Mouse (Mus musculus): ENCODE measurements at regions not wholly inside any gene's neighbourhood (a gene's known extent, or its start where the extent isn't known, plus 50 kb on each side); places are given as distances from the start of the nearest gene placed in this dataset.

DNA sequence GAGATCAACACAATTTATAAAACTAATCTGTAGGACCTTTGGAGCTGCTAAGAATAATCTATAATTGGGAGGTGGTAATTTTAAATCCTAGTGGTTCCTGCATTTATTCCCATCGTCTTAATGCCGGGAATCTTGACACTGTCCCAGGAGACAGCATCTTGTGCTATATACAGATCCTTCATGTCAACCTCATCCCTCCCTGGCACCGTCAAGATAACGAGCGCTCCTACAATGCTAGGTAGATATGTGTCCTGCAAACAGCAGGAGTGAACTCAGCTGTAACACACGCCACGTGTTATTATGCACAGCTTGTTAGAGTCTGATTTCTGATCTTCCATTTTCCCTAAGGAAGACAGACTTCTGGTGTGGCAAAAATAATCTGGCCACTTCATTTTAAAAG, 237.0 kb upstream of the Cnr1 start:
- DNase-seq (ENCODE audit: low spot score in 2 of 2), result no peak

DNA sequence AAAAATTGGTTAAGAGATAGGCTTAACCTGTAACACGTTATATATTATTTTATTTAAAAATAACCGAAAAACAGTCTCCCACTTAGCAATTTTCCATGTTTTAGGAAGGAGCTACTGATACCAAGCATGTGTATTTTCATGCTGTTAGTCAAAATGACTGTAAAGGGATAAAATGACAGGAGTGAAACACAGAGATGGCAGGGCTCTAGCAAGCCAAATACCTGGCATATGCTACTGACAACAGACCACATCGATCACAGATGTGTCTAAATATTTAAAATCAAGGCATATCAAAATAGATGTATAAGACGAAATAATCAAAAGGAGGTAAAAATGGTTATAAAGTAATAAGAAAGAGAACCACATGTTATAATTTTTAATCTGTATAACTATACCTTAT, 231.0 kb upstream of the Cnr1 start:
- no peak for DNase-seq (ENCODE audit: low spot score in 2 of 2)

DNA sequence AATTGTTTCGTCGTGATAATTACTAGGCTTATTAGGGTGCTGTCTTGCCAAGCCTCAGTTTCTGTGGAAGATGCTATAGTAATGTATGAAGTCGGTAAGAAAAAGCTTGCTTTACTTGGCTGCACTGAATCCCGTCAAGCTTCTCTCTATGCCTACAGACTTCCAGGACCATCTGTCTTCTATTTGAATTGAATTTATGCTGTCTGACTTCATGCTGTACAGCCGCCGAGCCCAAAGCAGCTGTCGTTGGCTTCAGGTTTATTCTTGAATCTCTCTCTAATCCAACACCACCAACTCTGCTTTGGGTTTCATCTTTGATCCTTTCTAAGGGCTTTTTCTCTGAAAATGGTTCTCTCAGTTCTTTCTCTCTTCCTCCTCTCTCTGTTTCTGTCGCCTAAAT, 227.4 kb upstream of the Cnr1 start:
- DNase-seq (ENCODE audit: low spot score in 2 of 2), result no peak

DNA sequence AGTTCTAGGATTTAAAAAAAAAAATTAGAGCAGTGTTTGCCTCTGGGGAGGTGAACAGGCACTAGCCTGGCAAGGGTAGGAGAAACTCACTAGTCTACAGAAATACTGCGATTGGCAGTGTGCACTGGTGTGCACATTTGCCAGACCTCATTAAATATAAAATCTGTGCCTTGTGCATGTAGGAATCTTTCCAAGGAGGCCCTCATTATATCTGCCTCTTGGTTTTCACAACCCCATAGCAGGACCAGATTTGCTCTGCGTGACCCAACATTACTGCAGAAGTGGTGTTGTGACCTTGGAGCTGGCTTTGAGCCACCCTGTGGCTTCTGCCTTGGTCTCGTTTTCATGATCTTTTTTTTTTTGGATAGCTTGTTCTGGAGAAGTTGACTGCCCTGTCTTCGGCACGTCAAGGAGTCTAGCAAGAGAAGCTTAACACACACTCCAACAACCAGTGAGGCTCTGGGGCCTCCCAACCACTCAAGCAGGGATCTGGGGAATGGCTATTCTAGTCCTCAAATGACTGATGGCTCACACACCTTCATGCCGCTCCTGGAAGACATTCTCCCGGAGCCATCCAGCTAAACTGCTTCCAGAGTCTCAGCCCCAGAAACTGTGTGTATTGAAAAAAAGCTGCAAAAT, 222.2 kb upstream of the Cnr1 start:
- DNase-seq (ENCODE audit: low spot score in 2 of 2), result no peak

DNA sequence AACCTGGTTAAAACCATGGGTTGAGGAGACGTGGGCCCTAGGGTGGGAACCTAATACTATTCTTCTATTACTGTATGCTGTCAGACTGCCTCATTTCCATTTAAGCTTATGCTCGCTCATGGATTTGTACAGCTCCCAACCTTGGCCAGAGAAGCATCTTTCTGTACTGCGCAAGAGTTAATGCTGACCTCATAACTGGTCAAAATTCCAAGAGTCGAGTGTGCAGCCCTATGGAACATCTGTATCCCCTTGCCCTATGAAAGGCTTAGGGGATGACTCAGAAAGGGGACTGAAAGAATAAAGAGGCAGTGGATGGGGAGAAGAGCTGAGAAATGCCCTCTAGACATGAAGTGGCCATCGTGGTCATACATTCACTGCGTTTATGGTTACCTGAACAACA, 218.7 kb upstream of the Cnr1 start:
- DNase-seq (ENCODE audit: low spot score in 2 of 2), result no peak

DNA sequence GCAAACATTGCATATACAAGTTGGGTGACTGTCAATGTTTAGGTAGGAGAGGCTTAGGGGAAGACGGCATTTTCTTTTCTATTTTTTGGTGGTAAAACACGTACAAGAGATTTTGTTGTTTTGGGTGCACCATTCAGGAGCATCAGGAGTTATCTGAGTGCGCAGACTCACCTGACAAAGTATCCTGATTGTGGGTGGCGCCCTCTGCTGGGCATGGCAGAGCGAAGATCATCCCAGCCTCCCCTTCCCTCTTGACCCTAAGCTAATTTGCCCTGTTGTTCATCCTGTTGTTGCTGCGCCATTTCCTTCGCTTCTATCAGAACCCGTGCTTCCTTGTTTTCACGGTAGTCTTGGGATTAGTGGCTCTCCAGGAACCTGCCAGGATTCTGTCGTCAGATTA, 217.6 kb upstream of the Cnr1 start:
- no peak for DNase-seq (ENCODE audit: low spot score in 2 of 2)

DNA sequence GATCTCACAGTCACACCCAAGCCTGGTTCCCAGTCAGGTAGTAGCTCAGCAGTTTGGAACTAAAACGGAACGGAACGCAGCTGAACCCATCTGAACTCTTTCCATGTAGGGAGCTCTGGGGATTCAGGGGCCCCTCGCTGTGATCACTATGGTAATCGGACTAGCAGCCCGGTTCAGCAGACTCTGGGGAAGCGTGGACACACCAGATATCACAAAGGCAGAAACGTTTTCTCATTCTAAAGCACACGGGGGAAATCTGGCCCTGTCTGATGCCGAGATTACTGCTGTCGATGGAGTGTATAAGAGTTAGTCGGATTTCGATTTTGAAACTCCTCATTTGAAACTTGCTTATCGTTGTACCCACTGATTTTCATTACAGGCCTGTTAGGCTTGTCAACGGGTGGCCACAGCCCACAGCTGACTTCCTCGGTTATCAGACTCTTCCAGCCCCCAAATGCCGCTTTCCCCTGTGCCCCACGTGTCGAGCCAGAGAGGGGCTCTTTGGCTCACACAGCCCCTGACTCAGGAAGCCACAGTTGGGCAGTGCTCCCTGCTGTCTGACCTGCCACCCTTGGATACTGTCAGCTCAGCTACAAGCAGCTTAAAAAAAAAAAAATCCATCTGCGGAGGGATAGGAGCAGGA, 207.8 kb upstream of the Cnr1 start:
- DNase-seq (ENCODE audit: low spot score in 2 of 2), result no peak

DNA sequence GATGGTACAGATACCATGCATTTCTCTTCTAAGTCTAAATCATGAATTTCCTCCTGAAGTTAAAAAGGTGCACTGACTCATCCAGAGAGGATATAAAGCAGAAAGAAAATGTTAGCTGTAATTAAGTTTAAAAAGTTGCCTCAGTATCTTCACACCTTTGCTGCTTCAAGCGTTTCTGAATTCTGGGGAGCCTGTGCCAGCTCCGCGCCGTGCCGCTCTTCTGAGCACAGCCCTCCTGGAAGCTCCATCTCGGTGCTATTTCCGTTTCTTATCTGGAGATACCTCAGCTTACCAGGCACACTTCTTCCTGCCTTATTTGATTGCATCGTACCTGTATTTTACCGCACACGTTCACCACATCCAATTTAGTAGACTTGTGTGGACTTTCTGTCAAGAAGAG, 203.4 kb upstream of the Cnr1 start:
- no peak for DNase-seq (ENCODE audit: low spot score in 2 of 2)

DNA sequence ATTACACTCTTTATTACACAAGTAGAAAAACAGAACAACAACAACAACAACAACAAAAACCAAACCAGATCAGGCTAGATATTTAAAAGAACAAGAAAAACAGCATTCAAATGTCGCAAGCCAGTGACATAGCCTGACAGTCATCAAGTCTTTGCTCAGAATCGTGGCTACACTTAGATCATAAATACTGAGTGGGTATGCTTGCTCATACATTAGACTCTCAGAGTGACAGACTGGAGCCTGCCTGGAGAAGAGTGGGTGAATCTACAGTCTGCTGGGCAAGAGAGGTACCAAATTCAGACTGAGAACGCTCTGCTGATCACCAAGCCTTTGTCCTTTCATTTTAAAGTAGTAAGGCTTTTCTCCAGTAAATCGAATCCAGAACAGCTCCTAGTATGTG, 202.4 kb upstream of the Cnr1 start:
- no peak for DNase-seq (ENCODE audit: low spot score in 2 of 2)

DNA sequence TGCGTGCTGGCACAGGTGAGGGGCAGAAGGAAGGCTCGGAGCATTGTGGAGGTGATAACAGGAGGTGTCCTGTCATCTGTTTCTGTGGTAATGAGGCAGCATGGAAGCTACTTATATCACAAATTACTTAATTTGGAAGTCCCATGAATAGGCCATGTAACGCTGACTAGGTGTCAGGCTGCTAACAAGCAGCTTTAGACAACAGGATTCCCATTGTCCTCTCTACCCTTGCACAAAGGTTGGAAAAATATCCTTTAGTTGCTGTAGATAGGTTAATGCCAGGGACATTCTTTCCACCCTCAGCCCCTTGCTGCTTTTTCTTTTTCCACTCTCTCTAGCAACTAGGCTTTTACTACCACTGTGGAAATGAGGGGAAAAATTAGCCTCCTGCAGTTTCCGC, 192.6 kb upstream of the Cnr1 start:
- no peak for DNase-seq (ENCODE audit: low spot score in 2 of 2)

DNA sequence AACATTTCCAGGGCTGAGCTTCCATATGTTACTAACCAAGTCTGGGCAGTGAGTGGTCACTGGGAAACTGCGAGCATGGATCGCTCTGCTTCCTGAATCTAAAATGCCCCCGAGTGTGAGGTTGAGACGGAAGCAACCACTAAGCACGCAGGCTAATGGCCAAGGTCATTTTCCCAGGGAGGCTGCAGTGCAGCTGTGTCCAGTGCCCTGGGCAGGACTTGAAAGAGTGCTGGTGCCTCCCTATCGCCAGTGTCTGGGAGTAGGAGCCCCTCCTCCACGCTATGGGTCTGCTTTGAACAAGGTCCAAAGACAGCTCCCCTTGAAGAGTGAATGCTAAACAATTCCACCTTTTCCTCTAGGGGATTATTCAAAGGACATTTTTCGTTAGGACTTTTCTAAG, 189.5 kb upstream of the Cnr1 start:
- no peak for DNase-seq (ENCODE audit: low spot score in 2 of 2)

DNA sequence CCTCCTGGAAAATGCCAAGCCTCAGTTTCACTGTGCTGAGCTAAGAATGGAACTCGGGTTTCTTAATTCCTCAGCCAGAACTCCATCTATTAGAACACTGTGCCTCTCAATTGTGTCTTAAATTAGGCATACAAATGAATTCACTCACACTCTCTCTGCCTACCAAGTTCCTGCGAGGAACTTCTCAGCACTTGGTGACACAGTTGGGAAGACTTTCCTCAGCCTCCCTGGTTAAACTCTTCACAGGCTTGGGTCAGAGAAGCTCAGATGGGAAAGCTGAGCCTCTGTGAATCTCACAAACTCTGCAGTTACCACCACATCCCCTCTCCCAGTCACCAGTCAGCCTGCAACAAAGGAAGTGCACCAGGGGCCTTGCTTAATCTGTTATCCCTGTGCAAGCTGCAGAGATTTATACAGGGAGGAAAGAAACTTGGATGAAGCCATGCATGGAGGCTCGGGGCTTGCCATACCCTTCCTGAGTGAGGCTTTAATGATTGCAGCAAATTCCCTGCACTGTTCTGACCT, 188.9 kb upstream of the Cnr1 start:
- no peak for DNase-seq (ENCODE audit: low spot score in 2 of 2)

DNA sequence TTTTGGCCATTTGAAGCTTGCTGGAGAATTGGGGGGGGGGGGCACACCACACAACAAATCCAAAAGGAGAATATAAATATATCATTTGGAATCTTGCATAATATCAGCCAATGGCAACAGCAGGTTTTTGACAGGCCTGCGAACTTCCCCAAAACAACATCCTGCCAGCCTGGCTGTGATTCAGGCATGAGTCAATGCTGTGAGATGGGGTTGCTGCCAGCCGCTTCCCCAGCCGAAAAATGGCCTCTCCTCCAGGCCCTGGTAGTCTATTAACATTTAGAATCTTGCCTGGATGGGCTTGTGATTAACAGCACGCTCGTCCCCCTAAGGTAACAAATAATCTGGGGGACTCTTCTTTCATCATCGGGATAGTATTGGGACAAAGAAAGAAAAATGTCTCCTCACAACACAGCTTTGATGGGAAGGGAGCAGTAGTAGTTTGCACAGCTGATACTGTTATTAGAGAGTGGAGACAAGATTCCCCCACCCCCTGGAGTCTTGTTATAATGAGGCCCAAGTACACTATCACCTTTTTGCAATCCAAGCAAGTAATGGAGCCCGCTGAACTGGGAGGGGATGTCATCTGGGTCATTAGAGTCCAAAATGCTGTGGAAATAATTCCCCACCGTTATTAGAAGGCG, 188.2 kb upstream of the Cnr1 start:
- peak; percentile 25 to 27 for DNase-seq (ENCODE audit: low spot score in 2 of 2)

DNA sequence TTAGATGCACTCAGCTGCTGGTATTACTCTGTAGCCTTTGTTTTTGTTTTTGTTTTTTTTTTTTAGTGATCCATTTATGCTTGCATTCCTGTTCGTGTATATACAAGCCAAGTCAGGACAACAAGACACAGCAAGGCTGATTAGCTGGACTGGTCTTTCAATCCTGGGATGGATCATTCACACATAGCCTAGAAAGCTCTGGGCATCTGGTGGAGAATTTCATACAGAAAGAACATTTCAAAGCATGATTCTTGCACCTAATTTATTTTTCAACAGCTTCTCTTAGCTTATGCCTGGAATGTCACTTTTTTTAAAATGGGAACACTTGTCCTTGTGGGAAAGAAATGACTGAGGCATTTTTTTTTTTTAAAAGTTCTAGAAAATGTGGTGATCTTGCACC, 187.1 kb upstream of the Cnr1 start:
- DNase-seq (ENCODE audit: low spot score in 2 of 2), result no peak

DNA sequence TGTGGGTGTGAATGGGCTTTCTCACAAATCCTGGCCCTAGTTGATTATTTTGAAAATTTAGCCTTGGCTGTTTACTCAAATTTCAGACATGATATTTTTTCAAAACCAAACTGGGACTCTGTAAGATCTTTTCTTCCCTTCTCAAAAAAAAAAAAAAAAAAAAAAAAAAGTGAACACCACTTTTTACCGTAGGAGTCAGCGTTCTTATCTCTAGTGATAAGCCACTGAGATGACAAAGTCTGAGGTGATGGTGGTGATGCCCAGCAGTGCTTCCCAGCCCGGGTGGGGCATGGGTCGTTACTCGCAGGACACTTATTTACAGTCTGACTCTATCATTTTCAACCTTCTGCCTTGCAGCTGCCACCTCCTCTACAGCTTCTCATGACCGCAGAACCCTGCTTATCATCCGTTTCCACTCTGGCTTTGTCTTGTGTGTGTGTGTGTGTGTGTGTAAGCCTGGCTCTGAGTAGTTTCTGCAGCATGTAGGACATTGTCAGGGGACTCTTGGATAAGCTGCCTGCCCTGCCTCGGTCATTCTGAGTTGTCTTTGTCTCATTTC, 186.5 kb upstream of the Cnr1 start:
- DNase-seq (ENCODE audit: low spot score in 2 of 2), result no peak

DNA sequence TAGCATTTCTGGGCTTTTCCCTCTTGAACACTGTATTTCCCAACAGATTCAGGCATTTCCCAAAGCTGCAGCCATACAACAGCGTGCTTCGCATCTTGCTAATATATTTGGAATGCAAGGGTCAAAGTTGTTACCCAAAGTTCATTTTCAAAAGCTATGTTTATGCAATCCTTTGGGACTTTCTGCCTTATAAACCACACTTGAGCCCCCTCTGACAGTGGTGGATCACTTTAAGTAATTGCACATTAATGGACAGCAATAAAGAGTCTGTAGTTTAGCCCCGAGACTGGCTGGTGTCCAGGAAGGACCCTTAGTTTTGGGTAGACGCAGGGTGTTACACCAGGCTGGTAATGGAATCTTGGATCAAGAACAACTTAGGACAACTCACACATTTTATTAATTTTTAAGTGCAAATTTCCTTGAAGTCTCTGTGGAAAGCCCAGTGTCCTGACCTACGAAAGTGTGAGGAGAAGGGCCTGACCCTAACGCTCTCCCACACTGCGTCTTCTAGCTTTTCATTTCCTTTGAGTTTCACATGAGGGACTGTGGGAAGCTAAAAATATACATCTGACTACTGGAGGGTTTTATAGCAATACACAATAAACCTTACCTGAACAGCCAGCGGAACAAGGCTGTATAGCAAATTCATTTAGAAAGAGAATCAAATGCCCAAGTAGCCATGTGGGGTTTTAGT, 185.0 kb upstream of the Cnr1 start:
- no peak for DNase-seq (ENCODE audit: low spot score in 2 of 2)

DNA sequence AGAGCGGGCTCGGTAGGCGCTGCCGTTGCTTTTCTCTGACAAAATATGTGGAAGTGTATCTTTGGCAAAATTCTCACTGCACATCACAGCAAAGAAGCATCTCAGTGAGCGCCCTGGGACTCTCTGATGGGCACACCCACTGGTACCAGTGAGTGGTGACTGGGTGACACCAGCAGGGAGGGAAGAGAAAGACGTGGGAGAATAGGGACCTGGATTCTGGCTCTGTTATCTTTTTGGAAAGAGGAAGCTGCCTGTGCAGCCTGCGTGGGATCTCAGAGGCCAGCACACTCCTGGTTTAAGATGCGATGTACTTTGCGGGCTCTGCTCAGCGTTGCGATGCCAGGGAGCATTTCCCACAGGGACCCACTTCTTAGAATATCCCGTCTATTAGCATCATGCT, 183.4 kb upstream of the Cnr1 start:
- DNase-seq (ENCODE audit: low spot score in 2 of 2), result no peak

DNA sequence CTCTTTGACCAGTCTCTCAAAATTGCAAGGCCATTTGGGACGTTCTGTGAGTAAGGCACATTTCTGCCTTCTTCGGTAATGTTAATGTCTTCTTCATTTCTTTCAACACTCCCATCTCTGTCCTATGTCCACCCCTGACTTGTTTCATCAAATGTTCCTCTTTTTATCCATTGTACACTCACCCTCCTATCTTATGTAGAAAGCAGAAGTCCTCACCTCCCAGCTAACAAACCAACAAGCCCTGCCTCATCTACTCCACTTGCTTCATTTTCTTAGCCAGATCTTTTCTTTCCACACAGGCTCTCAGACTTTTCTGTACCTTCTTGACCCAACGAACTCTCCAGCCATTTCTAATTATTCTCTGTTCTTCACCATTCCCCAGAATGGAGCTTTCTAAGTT, 179.2 kb upstream of the Cnr1 start:
- no peak for DNase-seq (ENCODE audit: low spot score in 2 of 2)

DNA sequence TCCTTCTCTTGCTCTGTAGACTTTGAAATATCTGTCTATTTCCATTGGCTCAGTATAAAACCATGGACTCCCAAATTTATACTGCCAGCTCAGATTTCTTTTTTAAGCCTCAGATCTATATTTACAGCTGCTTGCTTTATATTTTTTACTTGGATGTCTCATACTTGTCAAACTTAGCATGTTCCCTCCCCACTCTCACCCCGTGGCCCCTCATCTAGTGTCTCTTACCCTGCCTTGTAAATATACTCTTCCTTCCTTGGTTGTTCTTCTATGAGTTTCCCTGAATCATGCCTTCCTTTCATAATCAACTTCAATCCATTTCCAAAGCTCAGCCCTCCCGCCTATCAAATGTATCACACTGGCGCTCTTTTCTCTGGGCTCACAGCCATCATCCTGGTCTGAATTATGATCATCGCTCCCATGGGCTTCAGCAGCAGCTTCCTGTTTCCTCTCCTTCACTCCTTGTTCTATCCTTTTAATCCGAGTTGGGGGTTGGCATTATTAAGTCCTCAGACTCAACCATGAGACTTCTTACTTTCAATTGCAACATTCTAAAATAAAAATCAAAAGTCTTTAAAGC, 177.0 kb upstream of the Cnr1 start:
- peak; percentile 45 to 52 for DNase-seq (ENCODE audit: low spot score in 2 of 2)

DNA sequence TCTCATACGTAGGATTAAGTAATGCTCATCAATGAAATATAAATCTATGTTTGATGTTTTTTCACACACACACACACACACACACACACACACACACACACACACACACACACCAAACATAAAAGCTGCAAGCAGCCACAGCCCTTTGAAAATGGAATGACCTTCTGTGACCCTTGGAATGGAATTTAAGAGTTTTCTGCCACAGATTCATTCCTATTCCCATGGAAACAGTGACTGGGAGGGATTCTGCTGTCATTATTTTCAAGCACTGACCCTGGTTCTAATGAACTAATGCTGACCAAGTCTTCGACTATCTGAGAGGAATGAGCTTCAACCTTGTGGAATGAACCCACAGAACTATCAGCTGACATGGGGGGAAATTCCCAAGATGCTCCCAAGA, 156.7 kb upstream of the Cnr1 start:
- no peak for DNase-seq (ENCODE audit: low spot score in 2 of 2)

DNA sequence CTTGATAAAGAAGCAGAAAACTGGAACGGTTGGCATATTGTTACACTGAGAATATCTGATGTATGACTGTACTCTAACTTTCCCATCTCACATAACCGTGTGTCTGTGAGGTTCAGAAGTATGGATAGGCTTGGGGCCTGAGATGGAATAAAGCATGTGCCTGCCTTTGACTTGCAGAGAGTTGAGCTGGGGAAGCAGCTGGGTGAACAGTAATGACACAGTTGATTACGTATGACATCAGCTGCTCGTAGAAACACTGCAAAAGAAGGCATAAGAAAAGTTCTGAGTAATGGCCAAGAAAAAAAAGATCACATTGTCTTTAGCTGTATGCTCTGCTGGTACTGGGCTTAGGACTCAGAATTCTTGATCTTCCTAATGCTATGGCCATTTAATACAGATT, 138.4 kb upstream of the Cnr1 start:
- DNase-seq (ENCODE audit: low spot score in 2 of 2), result no peak

DNA sequence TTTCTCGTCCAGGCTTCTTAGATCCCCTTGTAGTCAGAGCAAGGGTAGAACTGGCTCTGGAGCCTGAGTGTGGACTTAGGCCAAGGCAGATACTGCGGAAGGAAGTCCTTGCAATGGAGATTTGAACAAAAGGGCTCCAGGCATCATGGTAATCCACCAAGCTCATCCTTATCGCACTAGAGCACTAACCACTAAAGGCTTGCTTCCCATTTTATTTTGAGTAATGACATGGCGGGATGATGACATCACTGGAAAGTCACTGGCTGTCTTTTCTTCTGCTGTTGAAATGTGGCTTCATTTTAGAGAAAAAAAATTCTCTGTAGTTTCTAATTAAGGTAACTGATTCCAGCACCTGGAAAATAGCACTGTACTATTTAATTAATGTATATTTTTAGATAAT, 137.4 kb upstream of the Cnr1 start:
- no peak for DNase-seq (ENCODE audit: low spot score in 2 of 2)

All from heart, adult 9 months (tissue).